Mouse (Mus musculus) brain, embryonic 14.5 days (tissue): ENCODE measurements around the gene Tepsin.

Experiments used
- CTCF ChIP-seq: fragments of 200-500 bp; IDR thresholded peaks from 2 replicates; pipeline ENCODE4 v1.5.1; 2012; ENCODE audit warnings: inconsistent platforms, mild to moderate bottlenecking, moderate library complexity, borderline replicate concordance; ENCODE audit not compliant: insufficient read depth, insufficient read length; ENCODE audit errors: extremely low read depth
- POLR2A ChIP-seq: fragments of 200-500 bp; IDR thresholded peaks from 2 replicates; pipeline ENCODE4 v1.6.1; 2012; ENCODE audit warnings: mild to moderate bottlenecking, inconsistent platforms, borderline replicate concordance; ENCODE audit not compliant: poor library complexity, insufficient read depth, insufficient read length, severe bottlenecking; ENCODE audit errors: extremely low read depth

GRCm38 (mm10) chr11:120139309-120139731 is 40.8 kb upstream of the Tepsin start:
- TF ChIP-seq CTCF (no peak), POLR2A (no peak)
